Comparison of ENCODE assay signal across 16 mouse cellular contexts in genomic region chr2:142694019-142694935, GRCm38 (mm10).
DNase-seq lines count a peak whose midpoint lies in the region; ATAC-seq and TF ChIP-seq lines count a peak whose summit lies in the region.
"Had no signal": no experiment of that assay in that cellular context is flagged by ENCODE, and none has a peak within 500 bp of the region (broad histone marks: within the 10 kb centered on the region; RNA-seq: fewer than 3 reads in every experiment).

No protein-coding gene starts in this region.

- no peaks in the 10 kb centered on the region for H3K4me1 ChIP-seq in hindbrain, embryonic 16.5 days (ENCODE audit: control insufficient read depth, insufficient read depth, low read depth, low read length)
- no peaks in the 10 kb centered on the region for H3K4me1 ChIP-seq in hindbrain, embryonic 10.5 days (replicated peaks)
- peaks cover 11% of the 10 kb centered on the region; the same call in 1 of the 2 replicates for H3K4me1 ChIP-seq in brown adipose tissue, adult 24 weeks (ENCODE audit: control insufficient read depth, insufficient read depth, insufficient read length, low read length)
- H3K4me1 ChIP-seq in thymus, adult 2 months (replicated peaks; ENCODE audit: control insufficient read depth, insufficient read depth, low read length), result no peaks in the 10 kb centered on the region
- H3K4me1 ChIP-seq: midbrain, embryonic 12.5 days had no signal

- H3K4me2 ChIP-seq in hindbrain, embryonic 16.5 days (ENCODE audit: low read length), result no peak overlapping the region
- H3K4me2 ChIP-seq: limb, embryonic 13.5 days; midbrain, embryonic 12.5 days had no signal

- no peaks in the 10 kb centered on the region for H3K9me3 ChIP-seq in hindbrain, embryonic 16.5 days (ENCODE audit: control insufficient read depth, low read length)
- no peaks in the 10 kb centered on the region for H3K9me3 ChIP-seq in hindbrain, embryonic 10.5 days
- H3K9me3 ChIP-seq: limb, embryonic 13.5 days; midbrain, embryonic 12.5 days had no signal

- no peak for DNase-seq in hindbrain, embryonic 10.5 days (ENCODE audit: low spot score)
- peak; percentile 2 for DNase-seq in MEL-GATA-1-ER (ENCODE audit: extremely low read depth, low read depth)
- peak; percentile 39 for DNase-seq in large intestine, adult 2 months (ENCODE audit: low read depth, low spot score)
- DNase-seq in thymus, adult 2 months, result no peak
- DNase-seq in heart, postnatal 4 days, result no peak
- DNase-seq: adrenal gland, adult 2 months; gastrocnemius, postnatal 25 days; kidney, adult 8-10 months; lung, adult 18-20 months; lung, postnatal 36 days; right cerebral cortex, postnatal 14 days had no signal

- no peak overlapping the region for H3K9ac ChIP-seq in hindbrain, embryonic 16.5 days (ENCODE audit: low read depth, low read length)
- H3K9ac ChIP-seq: limb, embryonic 13.5 days; midbrain, embryonic 12.5 days had no signal

- H3K27me3 ChIP-seq in hindbrain, embryonic 16.5 days (replicated peaks; ENCODE audit: control insufficient read depth, insufficient read depth, low read length), result no peaks in the 10 kb centered on the region; the same call in 1 of the 2 replicates
- no peaks in the 10 kb centered on the region for H3K27me3 ChIP-seq in hindbrain, embryonic 10.5 days (ENCODE audit: insufficient read depth, poor library complexity, severe bottlenecking)
- no peaks in the 10 kb centered on the region for H3K27me3 ChIP-seq in thymus, adult 2 months (ENCODE audit: control insufficient read depth, insufficient read depth, low read length)
- H3K27me3 ChIP-seq: limb, embryonic 13.5 days; midbrain, embryonic 12.5 days had no signal

- TF ChIP-seq POLR2A in thymus, adult 2 months (IDR thresholded peaks at IDR 0.05; ENCODE audit: control insufficient read depth, extremely low read depth, insufficient read depth, low read length, poor library complexity), result no peak

- H3K27ac ChIP-seq in hindbrain, embryonic 16.5 days (ENCODE audit: low read depth, low read length), result no peak overlapping the region
- H3K27ac ChIP-seq in hindbrain, embryonic 10.5 days, result no peak overlapping the region
- peak overlapping the region; percentile 41 for H3K27ac ChIP-seq in brown adipose tissue, adult 24 weeks (replicated peaks; ENCODE audit: low read depth, low read length)
- H3K27ac ChIP-seq in thymus, adult 2 months (ENCODE audit: control insufficient read depth, insufficient read depth, low read length), result no peak overlapping the region
- H3K27ac ChIP-seq: limb, embryonic 13.5 days; midbrain, embryonic 12.5 days had no signal

- peak; percentile 57; the same call in 1 of the 2 replicates for ATAC-seq in hindbrain, embryonic 16.5 days

- H3K36me3 ChIP-seq in hindbrain, embryonic 16.5 days (ENCODE audit: control insufficient read depth, insufficient read depth, low read length), result no peaks in the 10 kb centered on the region
- H3K36me3 ChIP-seq in hindbrain, embryonic 10.5 days, result no peaks in the 10 kb centered on the region
- no peaks in the 10 kb centered on the region for H3K36me3 ChIP-seq in thymus, adult 2 months (ENCODE audit: control insufficient read depth, insufficient read depth, low read length)
- H3K36me3 ChIP-seq: limb, embryonic 13.5 days; midbrain, embryonic 12.5 days had no signal

- H3K4me3 ChIP-seq in hindbrain, embryonic 16.5 days (ENCODE audit: low read length), result no peak overlapping the region
- no peak overlapping the region for H3K4me3 ChIP-seq in hindbrain, embryonic 10.5 days
- no peak overlapping the region for H3K4me3 ChIP-seq in brown adipose tissue, adult 24 weeks (ENCODE audit: insufficient read depth, low read depth, low read length)
- H3K4me3 ChIP-seq in thymus, adult 2 months (ENCODE audit: control insufficient read depth, insufficient read depth, low read length), result no peak overlapping the region
- H3K4me3 ChIP-seq: limb, embryonic 13.5 days; midbrain, embryonic 12.5 days; myocyte had no signal

- TF ChIP-seq CTCF in thymus, adult 2 months (IDR thresholded peaks at IDR 0.05; ENCODE audit: borderline replicate concordance, control insufficient read depth, extremely low read depth, insufficient read depth, low read length, poor library complexity), result no peak

- WGBS in hindbrain, embryonic 16.5 days, result 66% methylated on average over 3 of the region's 3 CpGs
- 78% methylated on average over 3 of the region's 3 CpGs for WGBS in hindbrain, embryonic 10.5 days
- 56% methylated on average over 3 of the region's 3 CpGs for WGBS in large intestine, adult 2 months
- 96% methylated on average over 3 of the region's 3 CpGs for WGBS in thymus, adult 2 months

Comparison
In these comparisons a context has a peak if more than half of its experiments do, and no peak if none do; other contexts are left out.
1. DNase-seq: peak in MEL-GATA-1-ER (single experiment) and large intestine, adult 2 months (single experiment); none in hindbrain, embryonic 10.5 days (single experiment), thymus, adult 2 months (single experiment) and heart, postnatal 4 days (single experiment).